Mouse (Mus musculus): ENCODE measurements at regions not wholly inside any gene's neighbourhood (a gene's known extent, or its start where the extent isn't known, plus 50 kb on each side); places are given as distances from the start of the nearest gene placed in this dataset.

- no peak for ATAC-seq (ENCODE audit: low read depth)
- Histone ChIP-seq H3K9ac (replicated peaks; ENCODE audit: low read depth, low read length) (no peak overlapping the region), H3K4me3 (ENCODE audit: low read depth, low read length) (no peak overlapping the region), H3K36me3 (ENCODE audit: control insufficient read depth, insufficient read depth, low read length) (no peaks in the 10 kb centered on the region), H3K9me3 (ENCODE audit: control insufficient read depth, low read length) (no peaks in the 10 kb centered on the region), H3K27me3 (ENCODE audit: control insufficient read depth, insufficient read depth, low read length) (no peaks in the 10 kb centered on the region), H3K4me2 (ENCODE audit: low read depth, low read length) (no peak overlapping the region), H3K4me1 (ENCODE audit: control insufficient read depth, insufficient read depth, low read length) (no peaks in the 10 kb centered on the region), H3K27ac (ENCODE audit: low read depth, low read length) (no peak overlapping the region)
- 49% methylated on average over 2 of the region's 2 CpGs for WGBS
Observed at GRCm38 (mm10) chr15:52937138-52937537, 947.6 kb upstream of the Gm7489 start.

GRCm38 (mm10) chr15:52944592-52944991 lies 940.1 kb upstream of the Gm7489 start:
- 89% methylated on average over 4 of the region's 4 CpGs for WGBS

GRCm38 (mm10) chr15:52948196-52948595 lies 936.5 kb upstream of the Gm7489 start:
- no peak overlapping the region for H3K4me3 ChIP-seq (ENCODE audit: low read depth, low read length)
- no peak overlapping the region for H3K4me2 ChIP-seq (ENCODE audit: low read depth, low read length)
- no peak overlapping the region for H3K27ac ChIP-seq (ENCODE audit: low read depth, low read length)
- H3K9ac ChIP-seq (replicated peaks; ENCODE audit: low read depth, low read length) = no peak overlapping the region
- H3K9me3 ChIP-seq (ENCODE audit: control insufficient read depth, low read length) = no peaks in the 10 kb centered on the region
- no peaks in the 10 kb centered on the region for H3K36me3 ChIP-seq (ENCODE audit: control insufficient read depth, insufficient read depth, low read length)
- no peaks in the 10 kb centered on the region for H3K27me3 ChIP-seq (ENCODE audit: control insufficient read depth, insufficient read depth, low read length)
- ATAC-seq (ENCODE audit: low read depth) = no peak
- 94% methylated on average over 4 of the region's 4 CpGs for WGBS
- no peaks in the 10 kb centered on the region for H3K4me1 ChIP-seq (ENCODE audit: control insufficient read depth, insufficient read depth, low read length)

More at GRCm38 (mm10) chr15:52944592-52944991, 940.1 kb upstream of the Gm7489 start:
- Histone ChIP-seq H3K4me1 (ENCODE audit: control insufficient read depth, insufficient read depth, low read length) (no peaks in the 10 kb centered on the region), H3K4me3 (ENCODE audit: low read depth, low read length) (no peak overlapping the region), H3K9ac (replicated peaks; ENCODE audit: low read depth, low read length) (no peak overlapping the region), H3K27ac (ENCODE audit: low read depth, low read length) (no peak overlapping the region), H3K4me2 (ENCODE audit: low read depth, low read length) (no peak overlapping the region), H3K27me3 (ENCODE audit: control insufficient read depth, insufficient read depth, low read length) (no peaks in the 10 kb centered on the region), H3K9me3 (ENCODE audit: control insufficient read depth, low read length) (no peaks in the 10 kb centered on the region), H3K36me3 (ENCODE audit: control insufficient read depth, insufficient read depth, low read length) (no peaks in the 10 kb centered on the region)
- ATAC-seq (ENCODE audit: low read depth) = no peak

GRCm38 (mm10) chr15:52953480-52953879 lies 931.2 kb upstream of the Gm7489 start:
- H3K27ac ChIP-seq (ENCODE audit: low read depth, low read length) = no peak overlapping the region
- 68% methylated on average over 1 of the region's 1 CpGs for WGBS
- no peak overlapping the region for H3K9ac ChIP-seq (replicated peaks; ENCODE audit: low read depth, low read length)
- no peaks in the 10 kb centered on the region for H3K4me1 ChIP-seq (ENCODE audit: control insufficient read depth, insufficient read depth, low read length)
- ATAC-seq (ENCODE audit: low read depth) = no peak
- no peaks in the 10 kb centered on the region for H3K9me3 ChIP-seq (ENCODE audit: control insufficient read depth, low read length)
- H3K4me3 ChIP-seq (ENCODE audit: low read depth, low read length) = no peak overlapping the region
- no peaks in the 10 kb centered on the region for H3K27me3 ChIP-seq (ENCODE audit: control insufficient read depth, insufficient read depth, low read length)
- no peaks in the 10 kb centered on the region for H3K36me3 ChIP-seq (ENCODE audit: control insufficient read depth, insufficient read depth, low read length)
- H3K4me2 ChIP-seq (ENCODE audit: low read depth, low read length) = no peak overlapping the region

GRCm38 (mm10) chr15:52954715-52955593 lies 929.8 kb upstream of the Gm7489 start:
- no peak for ATAC-seq (ENCODE audit: low read depth)
- Histone ChIP-seq H3K4me1 (ENCODE audit: control insufficient read depth, insufficient read depth, low read length) (no peaks in the 10 kb centered on the region), H3K36me3 (ENCODE audit: control insufficient read depth, insufficient read depth, low read length) (no peaks in the 10 kb centered on the region), H3K27ac (ENCODE audit: low read depth, low read length) (no peak overlapping the region), H3K9ac (replicated peaks; ENCODE audit: low read depth, low read length) (no peak overlapping the region), H3K27me3 (ENCODE audit: control insufficient read depth, insufficient read depth, low read length) (no peaks in the 10 kb centered on the region), H3K4me2 (ENCODE audit: low read depth, low read length) (no peak overlapping the region), H3K4me3 (ENCODE audit: low read depth, low read length) (no peak overlapping the region), H3K9me3 (ENCODE audit: control insufficient read depth, low read length) (no peaks in the 10 kb centered on the region)
- 77% methylated on average over 7 of the region's 7 CpGs for WGBS

GRCm38 (mm10) chr15:52959711-52960110 lies 925.0 kb upstream of the Gm7489 start:
- no peaks in the 10 kb centered on the region for H3K27me3 ChIP-seq (ENCODE audit: control insufficient read depth, insufficient read depth, low read length)
- no peak overlapping the region for H3K4me2 ChIP-seq (ENCODE audit: low read depth, low read length)
- 91% methylated on average over 2 of the region's 2 CpGs for WGBS
- no peak overlapping the region for H3K27ac ChIP-seq (ENCODE audit: low read depth, low read length)
- H3K36me3 ChIP-seq (ENCODE audit: control insufficient read depth, insufficient read depth, low read length) = no peaks in the 10 kb centered on the region
- H3K4me3 ChIP-seq (ENCODE audit: low read depth, low read length) = no peak overlapping the region
- no peak overlapping the region for H3K9ac ChIP-seq (replicated peaks; ENCODE audit: low read depth, low read length)
- no peaks in the 10 kb centered on the region for H3K9me3 ChIP-seq (ENCODE audit: control insufficient read depth, low read length)
- ATAC-seq (ENCODE audit: low read depth) = no peak
- H3K4me1 ChIP-seq (ENCODE audit: control insufficient read depth, insufficient read depth, low read length) = no peaks in the 10 kb centered on the region

- 83% methylated on average over 3 of the region's 3 CpGs for WGBS
- H3K36me3 ChIP-seq (ENCODE audit: control insufficient read depth, insufficient read depth, low read length) = no peaks in the 10 kb centered on the region
- no peaks in the 10 kb centered on the region for H3K27me3 ChIP-seq (ENCODE audit: control insufficient read depth, insufficient read depth, low read length)
- no peak overlapping the region for H3K9ac ChIP-seq (replicated peaks; ENCODE audit: low read depth, low read length)
- H3K4me2 ChIP-seq (ENCODE audit: low read depth, low read length) = no peak overlapping the region
- H3K4me3 ChIP-seq (ENCODE audit: low read depth, low read length) = no peak overlapping the region
- no peak for ATAC-seq (ENCODE audit: low read depth)
- H3K9me3 ChIP-seq (ENCODE audit: control insufficient read depth, low read length) = no peaks in the 10 kb centered on the region
- no peak overlapping the region for H3K27ac ChIP-seq (ENCODE audit: low read depth, low read length)
- no peaks in the 10 kb centered on the region for H3K4me1 ChIP-seq (ENCODE audit: control insufficient read depth, insufficient read depth, low read length)
Observed at GRCm38 (mm10) chr15:52961491-52961890, 923.2 kb upstream of the Gm7489 start.

GRCm38 (mm10) chr15:52963918-52964317 lies 920.8 kb upstream of the Gm7489 start:
- Histone ChIP-seq H3K27ac (ENCODE audit: low read depth, low read length) (no peak overlapping the region), H3K36me3 (ENCODE audit: control insufficient read depth, insufficient read depth, low read length) (no peaks in the 10 kb centered on the region), H3K9ac (replicated peaks; ENCODE audit: low read depth, low read length) (no peak overlapping the region), H3K4me2 (ENCODE audit: low read depth, low read length) (no peak overlapping the region), H3K4me3 (ENCODE audit: low read depth, low read length) (no peak overlapping the region), H3K4me1 (ENCODE audit: control insufficient read depth, insufficient read depth, low read length) (no peaks in the 10 kb centered on the region), H3K27me3 (ENCODE audit: control insufficient read depth, insufficient read depth, low read length) (no peaks in the 10 kb centered on the region), H3K9me3 (ENCODE audit: control insufficient read depth, low read length) (no peaks in the 10 kb centered on the region)
- WGBS = 13% methylated on average over 2 of the region's 2 CpGs
- no peak for ATAC-seq (ENCODE audit: low read depth)

- Histone ChIP-seq H3K9ac (replicated peaks; ENCODE audit: low read depth, low read length) (no peak overlapping the region), H3K9me3 (ENCODE audit: control insufficient read depth, low read length) (no peaks in the 10 kb centered on the region), H3K27me3 (ENCODE audit: control insufficient read depth, insufficient read depth, low read length) (no peaks in the 10 kb centered on the region), H3K4me1 (ENCODE audit: control insufficient read depth, insufficient read depth, low read length) (no peaks in the 10 kb centered on the region), H3K4me3 (ENCODE audit: low read depth, low read length) (no peak overlapping the region), H3K27ac (ENCODE audit: low read depth, low read length) (no peak overlapping the region), H3K4me2 (ENCODE audit: low read depth, low read length) (no peak overlapping the region), H3K36me3 (ENCODE audit: control insufficient read depth, insufficient read depth, low read length) (no peaks in the 10 kb centered on the region)
- ATAC-seq (ENCODE audit: low read depth) = no peak
- WGBS = 58% methylated on average over 1 of the region's 1 CpGs
Observed at GRCm38 (mm10) chr15:52964403-52964802, 920.3 kb upstream of the Gm7489 start.

All from neural tube, embryonic 14.5 days (tissue).